Mouse (Mus musculus) MEL (cell line): Measurements from ENCODE around the gene Ptpre. TPM values are rescaled to one million over a fixed set of nuclear protein-coding genes. Genes with fewer than 3 reads are reported as not detected.

ENCODE experiments used
- DNase-seq: peaks from one replicate; pipeline ENCODE4 v3.0.0; 2011; ENCODE audit warnings: low read depth, low spot score
- H3K27ac ChIP-seq: 2 replicates; pipeline ENCODE4 v1.5.1; 2012; ENCODE audit warnings: low read depth, mild to moderate bottlenecking, control low read depth, low read length, moderate library complexity; ENCODE audit not compliant: control insufficient read depth
- H3K27me3 ChIP-seq, 2 experiments: fragments of 150-350 bp in 1 of 2; sonication (generic) in 1 of 2; 2 replicates each; pipeline ENCODE4 v1.6.1; 2012; ENCODE audit warnings: low read length in 2 of 2, mild to moderate bottlenecking in 2 of 2, improper control_type of control experiment in 1 of 2, moderate library complexity in 1 of 2; ENCODE audit not compliant: insufficient read depth in 2 of 2, control insufficient read depth in 1 of 2
- H3K36me3 ChIP-seq, 2 experiments: 2 replicates each; pipeline ENCODE4 v1.6.1; 2012 to 2014; ENCODE audit warnings: low read length in 2 of 2, improper control_type of control experiment in 1 of 2, inconsistent platforms in 1 of 2, mild to moderate bottlenecking in 1 of 2; ENCODE audit not compliant: insufficient read depth in 2 of 2, control insufficient read depth in 1 of 2
- H3K4me1 ChIP-seq, 2 experiments: fragments of 150-350 bp in 1 of 2; sonication (generic) in 1 of 2; 2 replicates each; pipeline ENCODE4 v1.6.1; 2012; ENCODE audit warnings: low read length in 2 of 2, improper control_type of control experiment in 1 of 2, mild to moderate bottlenecking in 1 of 2; ENCODE audit not compliant: insufficient read depth in 2 of 2, control insufficient read depth in 1 of 2
- H3K4me3 ChIP-seq, 2 experiments: fragments of 150-350 bp in 1 of 2; sonication (generic) in 1 of 2; 2 replicates each; pipeline ENCODE4 v1.5.1; 2012; ENCODE audit warnings: low read depth in 2 of 2, low read length in 2 of 2, mild to moderate bottlenecking in 2 of 2, moderate library complexity in 2 of 2, control low read depth in 1 of 2, improper control_type of control experiment in 1 of 2; ENCODE audit not compliant: control insufficient read depth in 1 of 2, insufficient read depth in 1 of 2
- H3K79me2 ChIP-seq: 2 replicates; pipeline ENCODE4 v1.6.1; 2012; ENCODE audit warnings: mild to moderate bottlenecking, low read length, moderate library complexity; ENCODE audit not compliant: control insufficient read depth, poor library complexity, insufficient read depth
- H3K9ac ChIP-seq: 2 replicates; pipeline ENCODE4 v1.6.1; 2012; ENCODE audit warnings: low read depth, mild to moderate bottlenecking, control low read depth, low read length, moderate library complexity; ENCODE audit not compliant: control insufficient read depth, poor library complexity, severe bottlenecking
- H3K9me3 ChIP-seq: fragments of 150-350 bp; sonication (generic); replicated peaks from 2 replicates; pipeline ENCODE4 v1.6.1; 2012; ENCODE audit warnings: mild to moderate bottlenecking, low read length, improper control_type of control experiment, moderate library complexity; ENCODE audit not compliant: insufficient read depth
- CHD1 ChIP-seq: IDR thresholded peaks from 2 replicates; pipeline ENCODE4 v1.6.1; 2012; ENCODE audit warnings: low read depth, mild to moderate bottlenecking, inconsistent platforms, low read length, improper control_type of control experiment
- CHD2 ChIP-seq: IDR thresholded peaks from 2 replicates; pipeline ENCODE4 v1.6.1; 2011; ENCODE audit warnings: low read length, improper control_type of control experiment
- CTCF ChIP-seq, 3 experiments: IDR thresholded peaks in 2 of 3; conservative IDR thresholded peaks in 1 of 3; 2 replicates each; pipeline ENCODE4 v1.5.1; 2011 to 2012; ENCODE audit warnings: low read length in 3 of 3, low read depth in 2 of 3, mild to moderate bottlenecking in 2 of 3, improper control_type of control experiment in 1 of 3, inconsistent platforms in 1 of 3, mixed read lengths in 1 of 3, moderate library complexity in 1 of 3; ENCODE audit not compliant: control insufficient read depth in 1 of 3, insufficient read depth in 1 of 3, poor library complexity in 1 of 3, severe bottlenecking in 1 of 3
- E2F4 ChIP-seq: IDR thresholded peaks from 2 replicates; pipeline ENCODE4 v1.6.1; 2011; ENCODE audit warnings: low read depth, low read length, improper control_type of control experiment, borderline replicate concordance
- EP300 ChIP-seq, 2 experiments: IDR thresholded peaks; 2 replicates each; pipeline ENCODE4 v1.6.1; 2011; ENCODE audit warnings: improper control_type of control experiment in 2 of 2, low read length in 2 of 2, low read depth in 1 of 2, mild to moderate bottlenecking in 1 of 2
- JUND ChIP-seq: IDR thresholded peaks from 2 replicates; pipeline ENCODE4 v1.6.1; 2011; ENCODE audit warnings: low read depth, mild to moderate bottlenecking, improper control_type of control experiment, low read length
- KAT2A ChIP-seq: conservative IDR thresholded peaks from 2 replicates; pipeline ENCODE4 v1.6.1; 2012; ENCODE audit warnings: low read depth, low read length, improper control_type of control experiment, inconsistent platforms
- MAFK ChIP-seq: IDR thresholded peaks from 2 replicates; pipeline ENCODE4 v1.6.1; 2011; ENCODE audit warnings: low read depth, mild to moderate bottlenecking, low read length, improper control_type of control experiment, borderline replicate concordance
- MAX ChIP-seq: IDR thresholded peaks from 2 replicates; pipeline ENCODE4 v1.6.1; 2011; ENCODE audit warnings: low read length, improper control_type of control experiment
- MAZ ChIP-seq: IDR thresholded peaks from 2 replicates; pipeline ENCODE4 v1.6.1; 2012; ENCODE audit warnings: low read depth, mild to moderate bottlenecking, inconsistent platforms, low read length, improper control_type of control experiment
- MXI1 ChIP-seq: IDR thresholded peaks from 2 replicates; pipeline ENCODE4 v1.6.1; 2011; ENCODE audit warnings: mild to moderate bottlenecking, low read depth, low read length, improper control_type of control experiment
- MYC ChIP-seq: IDR thresholded peaks from 2 replicates; pipeline ENCODE4 v1.6.1; 2011; ENCODE audit warnings: low read depth, mild to moderate bottlenecking, low read length, improper control_type of control experiment, moderate library complexity
- NELFE ChIP-seq: IDR thresholded peaks from 2 replicates; pipeline ENCODE4 v1.6.1; 2011; ENCODE audit warnings: low read depth, low read length, improper control_type of control experiment
- POLR2AphosphoS2 ChIP-seq: IDR thresholded peaks from 2 replicates; pipeline ENCODE4 v1.6.1; 2011; ENCODE audit warnings: low read length, improper control_type of control experiment
- RAD21 ChIP-seq: IDR thresholded peaks from 2 replicates; pipeline ENCODE4 v1.6.1; 2011; ENCODE audit warnings: mild to moderate bottlenecking, low read depth, low read length, improper control_type of control experiment
- RCOR1 ChIP-seq: IDR thresholded peaks from 2 replicates; pipeline ENCODE4 v1.6.1; 2012; ENCODE audit warnings: low read depth, mild to moderate bottlenecking, inconsistent platforms, low read length, improper control_type of control experiment
- SMC3 ChIP-seq: IDR thresholded peaks from 2 replicates; pipeline ENCODE4 v1.6.1; 2011; ENCODE audit warnings: low read depth, low read length, improper control_type of control experiment
- TAL1 ChIP-seq: IDR thresholded peaks from 2 replicates; pipeline ENCODE4 v1.6.1; 2012; ENCODE audit warnings: mild to moderate bottlenecking, inconsistent platforms, low read length, moderate library complexity, mixed read lengths
- TCF12 ChIP-seq: IDR thresholded peaks from 2 replicates; pipeline ENCODE4 v1.6.1; 2014; ENCODE audit warnings: low read depth, mild to moderate bottlenecking, inconsistent platforms, low read length, improper control_type of control experiment, moderate library complexity
- USF1 ChIP-seq: IDR thresholded peaks from 2 replicates; pipeline ENCODE4 v1.6.1; 2014; ENCODE audit warnings: low read depth, mild to moderate bottlenecking, inconsistent platforms, low read length, improper control_type of control experiment, moderate library complexity
- USF2 ChIP-seq, 2 experiments: IDR thresholded peaks; 2 replicates each; pipeline ENCODE4 v1.6.1; 2011 to 2012; ENCODE audit warnings: improper control_type of control experiment in 2 of 2, low read length in 2 of 2, borderline replicate concordance in 1 of 2, inconsistent platforms in 1 of 2, low read depth in 1 of 2, mild to moderate bottlenecking in 1 of 2; ENCODE audit not compliant: insufficient read depth in 1 of 2
- ZC3H11A ChIP-seq: IDR thresholded peaks from 2 replicates; pipeline ENCODE4 v1.6.1; 2012; ENCODE audit warnings: low read depth, mild to moderate bottlenecking, inconsistent platforms, low read length, improper control_type of control experiment
- ZKSCAN1 ChIP-seq: IDR thresholded peaks from 2 replicates; pipeline ENCODE4 v1.6.1; 2012; ENCODE audit warnings: low read depth, mild to moderate bottlenecking, inconsistent platforms, low read length, improper control_type of control experiment, moderate library complexity
- ZMIZ1 ChIP-seq: IDR thresholded peaks from 2 replicates; pipeline ENCODE4 v1.6.1; 2012; ENCODE audit warnings: low read depth, mild to moderate bottlenecking, inconsistent platforms, low read length, improper control_type of control experiment, moderate library complexity
- ZNF384 ChIP-seq: IDR thresholded peaks from 2 replicates; pipeline ENCODE4 v1.6.1; 2012; ENCODE audit warnings: low read depth, mild to moderate bottlenecking, inconsistent platforms, low read length, improper control_type of control experiment
- polyA plus RNA-seq, 2 experiments: library from polyadenylated mRNA; stranded (reverse) in 1 of 2; unstranded in 1 of 2; fragments of >175 nt in 1 of 2; fragments of >200 nt in 1 of 2; gene quantifications; 2 replicates each; pipeline versions ENCODE4 v1.2.1 to v1.2.4; 2012; ENCODE audit warnings: low replicate concordance in 2 of 2, low read depth in 1 of 2; ENCODE audit not compliant: insufficient read length in 2 of 2, insufficient read depth in 1 of 2, missing spikeins in 1 of 2
- total RNA-seq: library from RNA; depleted of rRNA; stranded (reverse); fragments of 300-350 nt; gene quantifications from 2 replicates; pipeline ENCODE4 v1.2.3, GENCODE M21; 2012

Gene Ptpre
- total and polyA plus RNA-seq, 3 experiments = 4.9 to 12.9 TPM; not detected in 1

DNA sequence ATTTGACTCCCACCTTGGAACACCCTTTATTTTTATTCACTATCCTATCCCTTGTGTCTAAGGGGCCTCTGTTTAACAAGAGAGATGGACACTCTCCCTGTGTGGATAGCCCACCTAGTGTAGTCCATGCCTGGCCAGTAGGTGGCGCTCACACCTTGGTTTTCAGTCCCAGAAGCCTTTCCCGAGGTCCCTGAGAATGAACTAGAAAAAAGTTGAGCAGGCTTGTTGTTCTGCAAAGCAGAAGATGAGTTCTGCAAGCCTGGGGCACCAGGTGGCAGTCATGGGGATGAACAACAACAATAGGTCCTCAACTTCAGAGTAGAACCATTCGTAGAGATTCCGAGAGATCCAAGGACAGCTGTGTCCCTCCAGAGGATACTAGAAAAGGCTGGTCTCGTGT, 143.1 kb downstream of the Ptpre start:
- DNase-seq = peak; percentile 75
- Histone ChIP-seq H3K4me1 (no peaks in the 10 kb centered on the region), H3K36me3 (no peaks in the 10 kb centered on the region), H3K4me3 (no peak overlapping the region), H3K27ac (no peak overlapping the region), H3K79me2 (no peaks in the 10 kb centered on the region), H3K9ac (no peak overlapping the region), H3K9me3 (no peaks in the 10 kb centered on the region), H3K27me3 (no peaks in the 10 kb centered on the region)
- peak; percentile 74 for TF ChIP-seq SMC3
- no peak for TF ChIP-seq CHD2
- no peak for TF ChIP-seq MAFK
- no peak for TF ChIP-seq JUND
- TF ChIP-seq POLR2AphosphoS2 = 0 out of 2 replicates have a peak, but pooled peaks have one; percentile 9
- no peak for TF ChIP-seq ZKSCAN1
- no peak for TF ChIP-seq ZNF384
- no peak for TF ChIP-seq EP300 (IDR thresholded peaks at IDR 0.05; ENCODE audit: low read depth in 1 of 2, low read length in 2 of 2)
- TF ChIP-seq KAT2A = no peak
- no peak for TF ChIP-seq CHD1
- peak; percentile 76 for TF ChIP-seq RAD21
- no peak for TF ChIP-seq E2F4
- TF ChIP-seq TCF12 = no peak
- no peak for TF ChIP-seq MAX
- peak; percentile 74 for TF ChIP-seq ZC3H11A
- TF ChIP-seq CTCF (IDR thresholded peaks at IDR 0.05 in 2 of 3, conservative IDR thresholded peaks at IDR 0.05 in 1 of 3; ENCODE audit: control insufficient read depth in 1 of 3, insufficient read depth in 1 of 3, low read depth in 2 of 3, low read length in 3 of 3, poor library complexity in 1 of 3, severe bottlenecking in 1 of 3) = peak; percentile 69 to 85 (median 79)
- TF ChIP-seq ZMIZ1 = no peak
- no peak for TF ChIP-seq TAL1
- TF ChIP-seq MYC = no peak
- TF ChIP-seq NELFE = no peak
- TF ChIP-seq MXI1 = no peak
- no peak for TF ChIP-seq USF2 (IDR thresholded peaks at IDR 0.05; ENCODE audit: borderline replicate concordance in 1 of 2, insufficient read depth in 1 of 2, low read depth in 1 of 2, low read length in 2 of 2)
- no peak for TF ChIP-seq USF1
- TF ChIP-seq MAZ = no peak
- TF ChIP-seq RCOR1 = no peak
